Mouse (Mus musculus) testis, adult 2 months (tissue): ENCODE measurements at regions not wholly inside any gene's neighbourhood (a gene's known extent, or its start where the extent isn't known, plus 50 kb on each side); places are given as distances from the start of the nearest gene placed in this dataset.

Experiments used
- CTCF ChIP-seq: fragments of 200-500 bp; IDR thresholded peaks from 2 replicates; pipeline ENCODE4 v1.5.1; 2012; ENCODE audit warnings: low read depth, mild to moderate bottlenecking, inconsistent platforms, low read length, moderate library complexity; ENCODE audit not compliant: control insufficient read depth, insufficient read depth, insufficient replicate concordance
- POLR2A ChIP-seq: fragments of 200-500 bp; IDR thresholded peaks from 2 replicates; pipeline ENCODE4 v1.6.1; 2012; ENCODE audit warnings: low read depth, mild to moderate bottlenecking, inconsistent platforms, low read length, moderate library complexity; ENCODE audit not compliant: control insufficient read depth

DNA sequence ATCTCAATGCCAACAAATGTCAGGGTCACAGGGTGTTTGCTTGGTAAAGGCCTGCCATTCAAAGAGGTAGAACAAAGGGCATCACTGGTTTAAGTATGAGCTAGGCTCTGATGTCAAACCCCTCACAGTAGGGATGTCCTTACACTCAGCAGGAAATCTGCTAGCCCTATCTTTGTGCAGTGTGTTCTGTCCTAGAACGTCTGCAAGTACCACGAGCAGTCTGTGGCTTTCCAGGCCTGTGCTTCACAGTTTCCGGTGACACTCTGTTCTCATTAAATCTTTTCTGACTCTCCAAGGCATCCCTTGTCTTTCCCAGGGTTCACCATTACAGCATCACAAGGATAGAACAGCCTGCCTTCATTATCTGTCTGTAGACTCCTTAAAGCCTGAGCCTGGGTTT is 174.3 kb upstream of the Akr1e1 start:
- no peak for TF ChIP-seq CTCF
- no peak for TF ChIP-seq POLR2A
